Mouse (Mus musculus) left cerebral cortex, adult 8-10 months (tissue): ENCODE results near the gene Olfr683. TPM values are rescaled to one million over a fixed set of nuclear protein-coding genes. Genes with fewer than 3 reads are reported as not detected.
"Not testable (repeated sequence)": the region's sequence is repeated elsewhere in the genome, so short reads cannot be mapped to it uniquely, and the experiment has no call there.

Experiments used
- DNase-seq, 2 experiments: peaks; one replicate each; pipeline ENCODE4 v3.0.0; 2022; ENCODE audit warnings: low spot score in 2 of 2
- total RNA-seq, 4 experiments: library from RNA; stranded (reverse); gene quantifications; 2 replicates each; pipeline ENCODE4 v1.2.4; 2022

The Olfr683 gene
- total RNA-seq, result not detected

GRCm38 (mm10) chr7:105146912-105147311, at the start of gene Olfr683:
Gene Olfr683 (minus strand): TSS chr7:105147012.
- DNase-seq, result no peak

GRCm38 (mm10) chr7:105185912-105186311, 39.1 kb upstream of the Olfr683 start, which contains the start of gene Olfr685:
Gene Olfr685 (minus strand): TSS chr7:105186012.
- no peak for DNase-seq

- DNase-seq, result no peak
Observed at GRCm38 (mm10) chr7:105170773-105171172, 24.0 kb upstream of the Olfr683 start.

GRCm38 (mm10) chr7:105163553-105163952, 16.7 kb upstream of the Olfr683 start, which contains the start of gene Olfr684:
Gene Olfr684 (minus strand): TSS chr7:105163653.
- DNase-seq, result no peak

- no peak for DNase-seq
Observed at GRCm38 (mm10) chr7:105141275-105141674, 5.5 kb downstream of the Olfr683 start.

GRCm38 (mm10) chr7:105116536-105116935, 30.3 kb downstream of the Olfr683 start, which contains the start of gene Olfr681:
Gene Olfr681 (plus strand): TSS chr7:105116836.
- no peak for DNase-seq

GRCm38 (mm10) chr7:105092717-105093116, 54.1 kb downstream of the Olfr683 start, which contains the start of gene Olfr680-ps1:
Gene Olfr680-ps1 (minus strand): TSS chr7:105092817.
- not testable (repeated sequence) for DNase-seq

Other genes starting within 250 kb of the Olfr683 start
- not detected for gene Olfr667, start 225.5 kb downstream of the Olfr683 start, total RNA-seq
- not detected for gene Olfr668, start 219.0 kb downstream of the Olfr683 start, total RNA-seq
- gene Olfr669, start 212.8 kb downstream of the Olfr683 start, total RNA-seq, result not detected
- gene Olfr670, start 184.4 kb downstream of the Olfr683 start, total RNA-seq, result not detected
- not detected for gene Olfr671, start 167.9 kb downstream of the Olfr683 start, total RNA-seq
- gene Olfr672, start 145.0 kb downstream of the Olfr683 start, total RNA-seq, result not detected
- gene Olfr675, start 118.6 kb downstream of the Olfr683 start, total RNA-seq, result not detected
- not detected for gene Olfr676, start 114.3 kb downstream of the Olfr683 start, total RNA-seq
- not detected for gene Olfr677, start 95.6 kb downstream of the Olfr683 start, total RNA-seq
- not detected for gene Olfr678, start 82.5 kb downstream of the Olfr683 start, total RNA-seq
- not detected for gene Olfr679, start 65.8 kb downstream of the Olfr683 start, total RNA-seq
- gene Olfr680-ps1, start 54.2 kb downstream of the Olfr683 start, total RNA-seq, result not detected
- not detected for gene Olfr681, start 30.2 kb downstream of the Olfr683 start, total RNA-seq
- not detected for gene Olfr684, start 16.6 kb upstream of the Olfr683 start, total RNA-seq
- not detected for gene Olfr685, start 39.0 kb upstream of the Olfr683 start, total RNA-seq
- gene Olfr686, start 60.5 kb upstream of the Olfr683 start, total RNA-seq, result not detected
- gene Olfr688, start 141.1 kb upstream of the Olfr683 start, total RNA-seq, result not detected
- gene Olfr689, start 164.2 kb upstream of the Olfr683 start, total RNA-seq, result not detected
- under 1 TPM; 0.27 to 0.57 (median 0.40) TPM for gene Olfr690, start 187.1 kb upstream of the Olfr683 start, total RNA-seq
- 1 to 10 TPM in 2 of 4 experiments, under 1 TPM in 2; 0.63 to 1.3 (median 0.86) TPM for gene Olfr691, start 195.3 kb upstream of the Olfr683 start, total RNA-seq
- gene Olfr692, start 221.2 kb upstream of the Olfr683 start, total RNA-seq, result not detected
- not detected for gene Gm5901, start 228.0 kb upstream of the Olfr683 start, total RNA-seq